Mouse (Mus musculus): ENCODE measurements at regions not wholly inside any gene's neighbourhood (a gene's known extent, or its start where the extent isn't known, plus 50 kb on each side); places are given as distances from the start of the nearest gene placed in this dataset.
A peak's percentile ranks its signal among the peaks of the same experiment; 100 is the strongest.

- DNase-seq (ENCODE audit: low spot score in 2 of 2): no peak
These were observed 57.2 kb upstream of the Usp9x start for GRCm38 (mm10) chrX:13014051-13014450.

- DNase-seq (ENCODE audit: low spot score in 2 of 2): no peak
These were observed 58.2 kb upstream of the Usp9x start for GRCm38 (mm10) chrX:13013086-13013485.

GRCm38 (mm10) chrX:12990777-12991176, 80.5 kb upstream of the Usp9x start:
- DNase-seq (ENCODE audit: low spot score in 2 of 2): no peak

- peak in 1 of 2 experiments; percentile 0 for DNase-seq (ENCODE audit: low spot score in 2 of 2)
These were observed 93.6 kb upstream of the Usp9x start for GRCm38 (mm10) chrX:12977676-12978075.

- DNase-seq (ENCODE audit: low spot score in 2 of 2): no peak
These were observed 102.1 kb upstream of the Usp9x start for GRCm38 (mm10) chrX:12968979-12969746.

GRCm38 (mm10) chrX:12959467-12960314, 111.6 kb upstream of the Usp9x start:
- DNase-seq (ENCODE audit: low spot score in 2 of 2): no peak

- no peak for DNase-seq (ENCODE audit: low spot score in 2 of 2)
These were observed 112.4 kb upstream of the Usp9x start for GRCm38 (mm10) chrX:12958873-12959272.

- DNase-seq (ENCODE audit: low spot score in 2 of 2): no peak
These were observed 120.2 kb upstream of the Usp9x start for GRCm38 (mm10) chrX:12950928-12951660.

GRCm38 (mm10) chrX:12942451-12942850, 128.8 kb upstream of the Usp9x start:
- no peak for DNase-seq (ENCODE audit: low spot score in 2 of 2)

GRCm38 (mm10) chrX:12936406-12937172, 134.7 kb upstream of the Usp9x start:
- peak; percentile 2 to 26 for DNase-seq (ENCODE audit: low spot score in 2 of 2)

- DNase-seq (ENCODE audit: low spot score in 2 of 2): no peak
These were observed 137.9 kb upstream of the Usp9x start for GRCm38 (mm10) chrX:12933294-12933807.

GRCm38 (mm10) chrX:12930242-12930641, 141.1 kb upstream of the Usp9x start:
- DNase-seq (ENCODE audit: low spot score in 2 of 2): no peak

GRCm38 (mm10) chrX:12927797-12928589, 143.3 kb upstream of the Usp9x start:
- DNase-seq (ENCODE audit: low spot score in 2 of 2): no peak

GRCm38 (mm10) chrX:12924705-12925644, 146.3 kb upstream of the Usp9x start:
- no peak for DNase-seq (ENCODE audit: low spot score in 2 of 2)

- no peak for DNase-seq (ENCODE audit: low spot score in 2 of 2)
These were observed 151.7 kb upstream of the Usp9x start for GRCm38 (mm10) chrX:12919576-12919975.

- no peak for DNase-seq (ENCODE audit: low spot score in 2 of 2)
These were observed 154.2 kb upstream of the Usp9x start for GRCm38 (mm10) chrX:12917105-12917504.

GRCm38 (mm10) chrX:12916684-12917083, 154.6 kb upstream of the Usp9x start:
- DNase-seq (ENCODE audit: low spot score in 2 of 2): no peak

GRCm38 (mm10) chrX:12900256-12900655, 138.4 kb upstream of the Med14 start:
- no peak for DNase-seq (ENCODE audit: low spot score in 2 of 2)

- no peak for DNase-seq (ENCODE audit: low spot score in 2 of 2)
These were observed 129.6 kb upstream of the Med14 start for GRCm38 (mm10) chrX:12891468-12891867.
